Mouse (Mus musculus) lung, postnatal 0 days (tissue): ENCODE measurements around the gene Xlr5a.

Source experiments
- CTCF ChIP-seq: IDR thresholded peaks from 2 replicates; pipeline ENCODE4 v1.5.1; 2016; ENCODE audit warnings: antibody characterized with exemption, mild to moderate bottlenecking
- EP300 ChIP-seq: IDR thresholded peaks from 2 replicates; pipeline ENCODE4 v1.6.1; 2016; ENCODE audit warnings: antibody characterized with exemption, mild to moderate bottlenecking, control low read depth

- TF ChIP-seq EP300 (no peak), CTCF (no peak)
Observed at GRCm38 (mm10) chrX:73341473-73341872, 48.7 kb upstream of the Xlr5a start.
